Mouse (Mus musculus) liver, adult 2 months (tissue): ENCODE measurements around the gene Mthfd1l. TPM values are rescaled to one million over a fixed set of nuclear protein-coding genes. Genes with fewer than 3 reads are reported as not detected.
A peak's percentile ranks its signal among the peaks of the same experiment; 100 is the strongest.

Experiments used
- DNase-seq: peaks from one replicate; pipeline ENCODE4 v3.0.0-alpha.2; 2011; ENCODE audit warnings: low read depth, low spot score; ENCODE audit errors: extremely low read depth
- H3K27ac ChIP-seq: fragments of 200-500 bp; replicated peaks from 2 replicates; pipeline ENCODE4 v1.5.1; 2012; ENCODE audit warnings: low read depth, mild to moderate bottlenecking, control low read depth, inconsistent platforms, low read length; ENCODE audit not compliant: insufficient read depth
- H3K27me3 ChIP-seq: fragments of 200-500 bp; 2 replicates; pipeline ENCODE4 v1.6.1; 2012; ENCODE audit warnings: mild to moderate bottlenecking, moderate library complexity, low read length, inconsistent platforms; ENCODE audit not compliant: control insufficient read depth, insufficient read depth
- H3K36me3 ChIP-seq: fragments of 200-500 bp; 2 replicates; pipeline ENCODE4 v1.6.1; 2012; ENCODE audit warnings: low read length, inconsistent platforms; ENCODE audit not compliant: control insufficient read depth, insufficient read depth
- H3K4me1 ChIP-seq: fragments of 200-500 bp; 2 replicates; pipeline ENCODE4 v1.6.1; 2011; ENCODE audit warnings: low read length; ENCODE audit not compliant: control insufficient read depth, insufficient read depth
- H3K4me3 ChIP-seq: fragments of 200-500 bp; 2 replicates; pipeline ENCODE4 v1.5.1; 2011; ENCODE audit warnings: low read depth, mild to moderate bottlenecking, control low read depth, low read length, moderate library complexity; ENCODE audit not compliant: insufficient read depth
- H3K79me2 ChIP-seq: fragments of 200-500 bp; 2 replicates; pipeline ENCODE4 v1.6.1; 2012; ENCODE audit warnings: inconsistent platforms, mild to moderate bottlenecking, low read length, moderate library complexity; ENCODE audit not compliant: control insufficient read depth, insufficient read depth
- H3K9ac ChIP-seq: fragments of 200-500 bp; 2 replicates; pipeline ENCODE4 v1.6.1; 2012; ENCODE audit warnings: low read depth, mild to moderate bottlenecking, control low read depth, inconsistent platforms, low read length
- CTCF ChIP-seq: fragments of 200-500 bp; IDR thresholded peaks from 2 replicates; pipeline ENCODE4 v1.5.1; 2011; ENCODE audit warnings: low read depth, low read length, control low read depth
- POLR2A ChIP-seq: fragments of 200-500 bp; IDR thresholded peaks from 2 replicates; pipeline ENCODE4 v1.6.1; 2011; ENCODE audit warnings: low read length, control low read depth; ENCODE audit not compliant: insufficient read depth; ENCODE audit errors: extremely low read depth
- WGBS: fragments of 180-500 bp; shearing (Covaris S2); methylation state at CpG from one replicate; pipeline ENCODE4 v1.1.7; 2018; 5-methylcytosine and 5-hydroxymethylcytosine counted together
- polyA plus RNA-seq: library from polyadenylated mRNA; depleted of rRNA; stranded (reverse); fragments of >200 nt; gene quantifications from 2 replicates; pipeline ENCODE4 v1.2.3, GENCODE M21; 2012
- total RNA-seq: library from RNA; depleted of rRNA; stranded (reverse); fragments of >200 nt; gene quantifications from 2 replicates; pipeline ENCODE4 v1.2.3, GENCODE M21; 2014

Gene Mthfd1l
- total and polyA plus RNA-seq, 2 experiments, result 0.31 to 1.0 TPM

GRCm38 (mm10) chr10:3946871-3947270, 26.0 kb upstream of the Mthfd1l start:
- Histone ChIP-seq H3K4me3 (no peak overlapping the region), H3K27ac (no peak overlapping the region), H3K79me2 (no peaks in the 10 kb centered on the region), H3K36me3 (no peaks in the 10 kb centered on the region; the same call in 1 of the 2 replicates), H3K9ac (no peak overlapping the region), H3K27me3 (no peaks in the 10 kb centered on the region), H3K4me1 (no peaks in the 10 kb centered on the region)
- WGBS, result 93% methylated on average over 17 of the region's 17 CpGs
- TF ChIP-seq POLR2A (no peak), CTCF (no peak)
- DNase-seq, result no peak

- no peak overlapping the region for H3K9ac ChIP-seq
- no peaks in the 10 kb centered on the region; the same call in 1 of the 2 replicates for H3K36me3 ChIP-seq
- H3K4me1 ChIP-seq, result no peaks in the 10 kb centered on the region
- TF ChIP-seq CTCF, result no peak
- no peak for TF ChIP-seq POLR2A
- H3K4me3 ChIP-seq, result no peak overlapping the region
- DNase-seq, result no peak
- no peaks in the 10 kb centered on the region for H3K27me3 ChIP-seq
- H3K79me2 ChIP-seq, result no peaks in the 10 kb centered on the region
- H3K27ac ChIP-seq, result no peak overlapping the region
- 89% methylated on average over 7 of the region's 7 CpGs for WGBS
Measured at GRCm38 (mm10) chr10:3947346-3947745, 25.6 kb upstream of the Mthfd1l start.

GRCm38 (mm10) chr10:3949306-3949705, 23.6 kb upstream of the Mthfd1l start:
- WGBS, result 81% methylated on average over 6 of the region's 6 CpGs
- no peak for DNase-seq
- Histone ChIP-seq H3K9ac (no peak overlapping the region), H3K27ac (no peak overlapping the region), H3K4me1 (no peaks in the 10 kb centered on the region), H3K27me3 (no peaks in the 10 kb centered on the region), H3K36me3 (no peaks in the 10 kb centered on the region; the same call in 1 of the 2 replicates), H3K79me2 (no peaks in the 10 kb centered on the region), H3K4me3 (no peak overlapping the region)
- TF ChIP-seq CTCF (no peak), POLR2A (no peak)

GRCm38 (mm10) chr10:3956471-3956870, 16.4 kb upstream of the Mthfd1l start:
- Histone ChIP-seq H3K27ac (no peak overlapping the region), H3K36me3 (no peaks in the 10 kb centered on the region), H3K4me3 (no peak overlapping the region), H3K4me1 (no peaks in the 10 kb centered on the region), H3K79me2 (no peaks in the 10 kb centered on the region), H3K27me3 (no peaks in the 10 kb centered on the region), H3K9ac (no peak overlapping the region)
- 89% methylated on average over 22 of the region's 22 CpGs for whole genome bisulfite sequencing
- no peak for TF ChIP-seq POLR2A
- no peak for TF ChIP-seq CTCF
- DNase-seq, result no peak

- 79% methylated on average over 5 of the region's 5 CpGs for WGBS
- H3K36me3 ChIP-seq, result no peaks in the 10 kb centered on the region
- no peak overlapping the region for H3K4me3 ChIP-seq
- H3K4me1 ChIP-seq, result no peaks in the 10 kb centered on the region
- H3K27ac ChIP-seq, result no peak overlapping the region
- H3K27me3 ChIP-seq, result no peaks in the 10 kb centered on the region
- DNase-seq, result no peak
- H3K9ac ChIP-seq, result no peak overlapping the region
- H3K79me2 ChIP-seq, result no peaks in the 10 kb centered on the region
- TF ChIP-seq POLR2A, result no peak
- TF ChIP-seq CTCF, result peak; percentile 15; the same call in 1 of the 2 replicates
Measured at GRCm38 (mm10) chr10:3958591-3958990, 14.3 kb upstream of the Mthfd1l start.

- TF ChIP-seq CTCF (no peak), POLR2A (no peak)
- Histone ChIP-seq H3K27ac (no peak overlapping the region), H3K36me3 (no peaks in the 10 kb centered on the region), H3K79me2 (no peaks in the 10 kb centered on the region), H3K4me3 (no peak overlapping the region), H3K9ac (no peak overlapping the region), H3K4me1 (no peaks in the 10 kb centered on the region), H3K27me3 (no peaks in the 10 kb centered on the region)
- 23% methylated on average over 3 of the region's 3 CpGs for WGBS
- DNase-seq, result no peak
Measured at GRCm38 (mm10) chr10:3969026-3969425, 3.9 kb upstream of the Mthfd1l start.
